Mouse (Mus musculus) stomach, embryonic 16.5 days (tissue): ENCODE measurements around the gene Sumo2. TPM values are rescaled to one million over a fixed set of nuclear protein-coding genes. Genes with fewer than 3 reads are reported as not detected.

Source experiments
- ATAC-seq: fragments of 200-750 bp; cut with Nextera tagmentation; 2 replicates; pipeline ENCODE4 v1.8.0; 2017; ENCODE audit warnings: moderate number of reproducible peaks, moderate TSS enrichment; ENCODE audit not compliant: insufficient read depth, low FRiP score
- H3K27ac ChIP-seq: fragments of 300-500 bp; sonication (generic); 2 replicates; pipeline ENCODE4 v1.5.1; 2014; ENCODE audit warnings: low read length
- H3K27me3 ChIP-seq: fragments of 300-500 bp; sonication (generic); 2 replicates; pipeline ENCODE4 v1.6.1; 2014; ENCODE audit warnings: low read length, control low read depth, mixed read lengths; ENCODE audit not compliant: control insufficient read depth, insufficient read depth
- H3K36me3 ChIP-seq: fragments of 300-500 bp; sonication (generic); 2 replicates; pipeline ENCODE4 v1.6.1; 2014; ENCODE audit warnings: low read length; ENCODE audit not compliant: control insufficient read depth, insufficient read depth
- H3K4me1 ChIP-seq: fragments of 300-500 bp; sonication (generic); 2 replicates; pipeline ENCODE4 v1.6.1; 2014; ENCODE audit warnings: low read length, control low read depth, mixed read lengths; ENCODE audit not compliant: control insufficient read depth, insufficient read depth
- H3K4me2 ChIP-seq: fragments of 300-500 bp; sonication (generic); 2 replicates; pipeline ENCODE4 v1.6.1; 2014; ENCODE audit warnings: low read depth, low read length, mixed read lengths
- H3K4me3 ChIP-seq: fragments of 300-500 bp; sonication (generic); replicated peaks from 2 replicates; pipeline ENCODE4 v1.5.1; 2014; ENCODE audit warnings: mild to moderate bottlenecking, low read length
- H3K9ac ChIP-seq: fragments of 300-500 bp; sonication (generic); 2 replicates; pipeline ENCODE4 v1.6.1; 2014; ENCODE audit warnings: low read length
- H3K9me3 ChIP-seq: fragments of 300-500 bp; sonication (generic); replicated peaks from 2 replicates; pipeline ENCODE4 v1.6.1; 2016; ENCODE audit warnings: low read length, control low read depth; ENCODE audit not compliant: control insufficient read depth
- WGBS: fragments of 180-500 bp; shearing (Covaris S2); extraction: QIAGEN DNeasy Blood & Tissue Kit; methylation state at CpG from one replicate; pipeline ENCODE4 v1.1.7; 2014; 5-methylcytosine and 5-hydroxymethylcytosine counted together
- polyA plus RNA-seq: library from polyadenylated mRNA; unstranded; fragments of >200 nt; fragmentation: Nextera tagmentation; extraction: Ambion mirVana; gene quantifications from 2 replicates; pipeline ENCODE4 v1.2.1, GENCODE M21; 2015

Gene Sumo2
- polyA plus RNA-seq: 687 and 737 TPM in 2 replicates

DNA sequence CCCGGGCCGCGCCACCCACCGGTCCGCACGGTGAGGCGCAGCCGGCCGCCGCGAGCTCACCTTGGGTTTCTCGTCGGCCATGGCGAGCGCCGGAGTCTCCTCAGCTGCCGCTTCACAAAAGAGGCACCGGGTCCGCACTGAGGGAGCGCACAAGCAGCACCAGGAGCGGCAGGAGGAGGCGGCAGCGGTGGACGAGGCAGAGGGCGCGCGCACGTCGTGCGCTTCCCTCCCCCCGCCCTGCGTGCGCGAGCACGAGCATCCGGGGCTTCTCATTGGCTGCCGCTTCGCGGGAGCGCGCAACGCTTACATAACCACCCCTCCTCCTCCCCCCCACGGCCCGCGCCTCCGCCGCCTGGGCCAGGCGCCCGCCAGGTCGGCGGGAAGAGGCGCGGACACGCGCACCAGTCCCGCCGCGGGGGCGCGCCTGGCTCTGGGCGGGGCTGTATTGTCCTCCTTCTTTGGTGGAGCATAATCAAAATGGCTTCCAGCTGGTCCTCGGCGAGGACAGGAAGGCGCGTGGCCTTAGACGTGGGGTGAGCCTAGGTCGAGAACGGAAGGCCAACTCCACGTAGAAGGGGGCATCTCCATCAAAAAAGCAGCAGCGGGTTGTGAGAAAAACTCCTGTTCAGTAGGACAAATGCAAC is at the start of gene Sumo2:
Gene Sumo2, minus strand, starts transcription at position 239 of the 644 bp plus-strand sequence.
- Histone ChIP-seq H3K9ac (peak within 1 kb of the TSS; percentile 99), H3K36me3 (peaks cover 14% of the 10 kb centered on the region; the same call in 1 of the 2 replicates), H3K27ac (peak within 1 kb of the TSS; percentile 100), H3K27me3 (no peaks in the 10 kb centered on the region), H3K4me3 (peak within 1 kb of the TSS; percentile 94), H3K4me2 (peak within 1 kb of the TSS; percentile 87), H3K4me1 (peaks cover 3% of the 10 kb centered on the region; the same call in 1 of the 2 replicates), H3K9me3 (no peaks in the 10 kb centered on the region)
- WGBS: under 1% methylated on average over 59 of the region's 70 CpGs
- peak; percentile 90 for ATAC-seq

DNA sequence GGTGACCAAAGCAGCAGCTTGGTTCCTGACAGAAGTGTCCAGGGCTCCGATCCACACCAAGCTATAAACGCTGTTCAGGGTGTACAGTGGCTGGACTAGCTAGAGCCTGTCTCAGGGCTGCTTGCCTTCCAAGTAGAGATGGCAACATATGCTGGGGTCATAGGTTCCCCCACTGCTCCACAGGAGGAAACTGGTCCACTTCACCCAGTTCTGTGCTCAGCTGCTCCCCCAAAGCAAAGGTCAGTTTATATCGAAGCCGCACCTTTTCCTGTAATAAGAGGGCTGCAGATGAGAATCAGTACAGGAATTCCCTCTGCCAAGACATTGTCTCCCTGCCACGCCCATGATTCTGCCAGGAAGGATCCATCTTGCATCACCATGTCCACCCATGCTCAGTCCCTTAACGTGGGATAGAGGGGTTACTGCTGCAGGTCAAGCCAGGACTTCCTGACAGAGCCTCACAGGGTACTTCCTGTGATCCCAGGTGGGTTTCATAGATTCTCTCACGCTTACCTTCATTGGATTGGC is 49.6 kb upstream of the Sumo2 start:
- H3K27me3 ChIP-seq: no peaks in the 10 kb centered on the region
- no peak overlapping the region for H3K4me3 ChIP-seq
- peaks cover 49% of the 10 kb centered on the region for H3K36me3 ChIP-seq
- 88% methylated on average over 7 of the region's 7 CpGs for WGBS
- H3K9ac ChIP-seq: no peak overlapping the region
- ATAC-seq: no peak
- no peaks in the 10 kb centered on the region for H3K9me3 ChIP-seq
- H3K27ac ChIP-seq: no peak overlapping the region
- H3K4me2 ChIP-seq: no peak overlapping the region
- no peaks in the 10 kb centered on the region for H3K4me1 ChIP-seq

DNA sequence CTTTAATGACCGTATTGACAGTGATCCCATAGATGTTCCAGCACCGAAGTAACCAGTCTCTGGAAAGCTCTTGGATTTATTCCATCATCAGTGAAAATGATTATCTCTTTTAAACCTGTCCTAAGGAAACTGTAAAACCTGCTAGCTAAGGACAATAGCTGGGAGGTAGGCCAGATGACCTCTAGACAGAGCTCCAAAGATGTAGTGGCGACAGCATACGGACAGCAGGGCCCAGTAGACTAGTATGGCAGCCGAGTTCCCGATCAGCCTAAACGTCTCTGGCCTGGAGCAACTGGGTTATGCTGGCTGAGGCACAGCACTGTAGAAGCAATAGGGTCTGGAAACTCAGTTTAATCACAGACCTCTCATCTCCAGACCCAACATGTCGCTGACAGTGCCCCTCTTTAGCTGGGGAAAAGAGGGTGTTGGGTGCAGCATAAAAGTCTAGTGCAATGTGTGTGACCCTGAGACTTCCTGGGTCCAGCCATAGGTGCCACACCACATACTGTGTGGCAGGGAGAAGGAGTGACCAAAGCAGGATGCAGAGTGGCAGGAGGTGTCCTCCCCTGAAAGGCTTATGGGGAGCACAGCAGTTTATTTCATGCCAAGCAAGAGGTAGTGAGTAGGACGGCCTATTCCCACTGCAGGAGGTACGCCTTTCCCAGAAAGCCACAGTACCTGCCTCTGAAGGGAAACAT is 48.4 kb upstream of the Sumo2 start:
- Histone ChIP-seq H3K27me3 (no peaks in the 10 kb centered on the region), H3K4me3 (no peak overlapping the region), H3K4me1 (no peaks in the 10 kb centered on the region), H3K27ac (no peak overlapping the region), H3K9ac (no peak overlapping the region), H3K9me3 (no peaks in the 10 kb centered on the region), H3K4me2 (no peak overlapping the region), H3K36me3 (peaks cover 47% of the 10 kb centered on the region)
- WGBS: 88% methylated on average over 10 of the region's 10 CpGs
- no peak for ATAC-seq

DNA sequence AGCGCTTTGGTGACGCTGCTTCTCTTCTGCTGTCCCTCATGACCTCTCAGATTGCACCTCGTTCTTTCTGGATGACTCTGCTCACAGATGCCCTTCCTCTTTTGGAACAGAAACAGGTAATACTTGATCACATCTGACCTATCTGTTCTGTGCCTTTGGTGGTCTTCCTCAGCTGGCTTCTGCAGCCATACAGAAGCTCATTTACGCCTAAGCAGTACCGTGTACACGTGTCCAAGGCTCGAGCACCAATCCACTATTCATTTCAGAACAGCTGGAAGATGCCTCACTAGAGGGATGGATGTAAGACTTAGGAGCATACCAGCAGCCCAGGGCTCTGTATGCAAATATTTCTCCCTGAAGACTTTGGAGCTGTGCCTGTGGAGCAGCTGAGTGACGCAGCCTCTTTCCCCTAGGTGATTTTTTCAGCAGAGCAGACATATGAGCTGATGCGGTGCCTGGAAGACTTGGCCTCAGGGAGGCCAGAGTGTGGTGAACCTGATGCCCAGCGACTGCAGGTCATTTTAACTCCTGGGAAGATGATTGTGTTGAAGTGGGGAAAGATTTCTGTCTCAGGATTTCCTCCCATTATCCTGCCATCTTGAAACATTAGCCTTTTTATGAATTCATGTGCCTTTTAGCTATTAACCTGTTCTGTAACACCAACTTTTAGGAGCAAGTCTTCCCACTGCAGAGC is 47.0 kb upstream of the Sumo2 start:
- no peaks in the 10 kb centered on the region for H3K27me3 ChIP-seq
- no peaks in the 10 kb centered on the region for H3K9me3 ChIP-seq
- no peak overlapping the region for H3K4me2 ChIP-seq
- ATAC-seq: no peak
- peaks cover 43% of the 10 kb centered on the region for H3K36me3 ChIP-seq
- no peaks in the 10 kb centered on the region for H3K4me1 ChIP-seq
- 77% methylated on average over 10 of the region's 10 CpGs for WGBS
- H3K27ac ChIP-seq: no peak overlapping the region
- no peak overlapping the region for H3K9ac ChIP-seq
- H3K4me3 ChIP-seq: no peak overlapping the region

DNA sequence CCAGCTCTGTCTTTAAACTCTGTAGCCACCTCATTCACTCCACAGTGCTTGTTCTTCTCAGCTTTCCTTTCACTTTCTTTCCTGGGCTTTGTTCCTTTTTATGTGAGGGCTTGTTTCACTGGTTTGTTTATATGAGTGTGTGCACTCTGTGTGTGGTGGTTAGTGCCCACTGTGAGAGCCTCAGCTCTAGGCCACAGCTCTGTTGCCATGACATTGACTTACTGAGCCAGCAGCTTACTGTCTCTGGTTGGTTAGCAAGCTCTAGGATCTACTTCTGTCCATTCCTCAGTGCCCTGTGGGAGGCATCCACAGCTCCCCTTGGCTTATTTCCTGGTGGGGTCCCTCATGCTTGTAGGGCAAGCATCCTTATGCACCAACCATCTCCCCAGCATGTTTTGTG is 43.0 kb upstream of the Sumo2 start:
- Histone ChIP-seq H3K9me3 (no peaks in the 10 kb centered on the region), H3K4me3 (no peak overlapping the region), H3K27ac (no peak overlapping the region), H3K36me3 (peaks cover 22% of the 10 kb centered on the region), H3K4me1 (no peaks in the 10 kb centered on the region), H3K27me3 (no peaks in the 10 kb centered on the region), H3K9ac (no peak overlapping the region), H3K4me2 (no peak overlapping the region)
- no peak for ATAC-seq

DNA sequence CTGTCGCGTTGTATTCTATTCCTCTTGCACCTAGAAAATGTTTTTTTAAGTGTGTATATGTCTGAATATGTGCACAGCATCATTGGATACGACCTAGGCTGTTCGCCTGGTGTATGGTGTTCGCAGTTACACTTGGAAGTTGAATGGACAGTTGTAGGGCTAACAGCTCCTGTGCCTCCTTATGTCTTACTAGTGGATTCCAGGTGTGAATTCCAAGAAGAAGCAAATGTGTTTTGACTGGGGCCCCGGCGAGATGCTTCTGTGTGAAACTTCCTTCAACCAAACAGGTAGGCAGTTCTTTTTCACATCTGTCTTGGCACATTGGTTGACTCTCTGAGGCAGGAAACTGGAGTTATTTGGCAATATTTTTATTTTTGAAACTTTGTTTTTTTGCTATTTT is 28.9 kb upstream of the Sumo2 start:
- H3K4me2 ChIP-seq: peak overlapping the region; percentile 72
- no peaks in the 10 kb centered on the region for H3K9me3 ChIP-seq
- H3K4me1 ChIP-seq: peaks cover 12% of the 10 kb centered on the region
- ATAC-seq: no peak
- no peak overlapping the region for H3K27ac ChIP-seq
- H3K36me3 ChIP-seq: peaks cover 4% of the 10 kb centered on the region; the same call in 1 of the 2 replicates
- H3K27me3 ChIP-seq: no peaks in the 10 kb centered on the region
- 14% methylated on average over 7 of the region's 7 CpGs for WGBS
- H3K9ac ChIP-seq: peak overlapping the region; percentile 76
- H3K4me3 ChIP-seq: peak overlapping the region; percentile 77

DNA sequence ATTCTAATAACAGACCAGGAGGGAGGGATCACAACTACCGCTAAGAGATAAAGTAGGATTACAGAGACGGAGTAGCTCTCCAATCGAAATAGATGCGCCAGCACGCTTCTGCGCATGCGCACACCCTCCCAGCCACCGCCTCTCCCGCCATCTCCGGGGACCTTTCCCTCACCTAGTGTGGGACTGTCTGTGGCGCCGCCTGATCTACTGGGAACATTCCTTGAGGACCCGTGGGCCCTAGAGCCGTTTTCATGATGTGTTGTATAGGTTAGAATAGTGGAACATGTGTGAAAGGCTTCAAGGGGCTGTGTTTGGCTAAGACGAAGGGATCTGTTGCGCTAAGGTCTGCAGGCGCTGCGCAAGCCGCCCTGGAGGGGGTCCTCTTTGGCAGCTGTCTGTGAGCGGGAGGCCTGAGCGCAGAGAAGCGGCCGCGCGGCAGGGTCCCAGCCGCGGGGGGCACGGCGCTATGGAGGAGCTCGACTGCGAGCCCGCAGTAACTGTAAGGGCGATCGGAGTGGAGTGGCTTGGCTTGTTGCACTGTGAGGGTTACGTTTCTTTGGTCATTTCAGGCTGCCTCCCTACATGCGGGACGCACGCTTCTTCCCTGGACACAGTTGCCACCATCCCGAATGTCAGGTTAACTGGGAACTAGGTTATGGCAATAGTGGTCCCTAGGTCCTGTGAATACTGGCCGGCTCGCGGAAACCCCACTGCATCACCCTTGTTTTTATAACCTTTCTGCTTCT is 28.2 kb upstream of the Sumo2 start, which contains the start of gene Nup85:
Gene Nup85, plus strand, starts transcription at position 371 of the 746 bp plus-strand sequence.
- H3K4me1 ChIP-seq: peaks cover 12% of the 10 kb centered on the region
- no peaks in the 10 kb centered on the region for H3K9me3 ChIP-seq
- H3K27ac ChIP-seq: peak within 1 kb of the TSS; percentile 70
- WGBS: under 1% methylated on average over 42 of the region's 42 CpGs
- no peaks in the 10 kb centered on the region for H3K27me3 ChIP-seq
- peak within 1 kb of the TSS; percentile 77 for H3K4me3 ChIP-seq
- H3K9ac ChIP-seq: peak within 1 kb of the TSS; percentile 76
- peak; percentile 94 for ATAC-seq
- peak within 1 kb of the TSS; percentile 72 for H3K4me2 ChIP-seq
- H3K36me3 ChIP-seq: peaks cover 4% of the 10 kb centered on the region; the same call in 1 of the 2 replicates

DNA sequence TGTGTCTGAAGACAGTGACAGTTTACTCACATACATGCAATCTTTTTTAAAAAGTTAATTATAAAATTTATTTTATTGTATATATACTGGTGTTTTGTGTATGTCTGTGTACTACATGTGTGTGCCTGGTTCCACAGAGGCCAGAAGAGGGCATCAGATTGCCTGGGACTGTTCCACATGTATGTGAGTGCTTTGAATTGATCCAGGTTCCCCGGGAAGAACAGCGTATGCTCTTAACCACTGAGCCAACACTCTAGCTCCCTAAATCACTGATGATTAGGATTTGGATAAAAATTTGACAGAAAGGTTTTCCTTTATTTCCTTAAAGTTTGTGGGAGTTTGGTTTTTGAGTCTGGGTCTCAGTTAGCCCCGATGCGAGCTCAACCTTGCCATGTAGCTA is 27.3 kb upstream of the Sumo2 start:
- Histone ChIP-seq H3K27ac (0 out of 2 replicates have a peak overlapping the region, but pooled peaks have one; percentile 1), H3K4me2 (peak overlapping the region; percentile 72), H3K4me1 (peaks cover 12% of the 10 kb centered on the region), H3K4me3 (peak overlapping the region; percentile 77), H3K9ac (peak overlapping the region; percentile 76), H3K9me3 (no peaks in the 10 kb centered on the region), H3K36me3 (peaks cover 4% of the 10 kb centered on the region; the same call in 1 of the 2 replicates), H3K27me3 (no peaks in the 10 kb centered on the region)
- ATAC-seq: no peak
- WGBS: 37% methylated on average over 4 of the region's 4 CpGs
